Mouse (Mus musculus): Measurements from ENCODE around the gene Gm14151.

- TF ChIP-seq CTCF (IDR thresholded peaks at IDR 0.05; ENCODE audit: low read depth) = no peak
- no peak for TF ChIP-seq EP300 (optimal IDR thresholded peaks at IDR 0.05)
These were observed 53.3 kb downstream of the Gm14151 start for GRCm38 (mm10) chr2:151038811-151039222.

Measured in stomach, postnatal 0 days (tissue).